Mouse (Mus musculus) NIH3T3 (cell line): ENCODE measurements at regions not wholly inside any gene's neighbourhood (a gene's known extent, or its start where the extent isn't known, plus 50 kb on each side); places are given as distances from the start of the nearest gene placed in this dataset.

Source experiments
- DNase-seq: peaks from one replicate; pipeline ENCODE4 v3.0.0-alpha.2; 2012; ENCODE audit warnings: low read depth

DNA sequence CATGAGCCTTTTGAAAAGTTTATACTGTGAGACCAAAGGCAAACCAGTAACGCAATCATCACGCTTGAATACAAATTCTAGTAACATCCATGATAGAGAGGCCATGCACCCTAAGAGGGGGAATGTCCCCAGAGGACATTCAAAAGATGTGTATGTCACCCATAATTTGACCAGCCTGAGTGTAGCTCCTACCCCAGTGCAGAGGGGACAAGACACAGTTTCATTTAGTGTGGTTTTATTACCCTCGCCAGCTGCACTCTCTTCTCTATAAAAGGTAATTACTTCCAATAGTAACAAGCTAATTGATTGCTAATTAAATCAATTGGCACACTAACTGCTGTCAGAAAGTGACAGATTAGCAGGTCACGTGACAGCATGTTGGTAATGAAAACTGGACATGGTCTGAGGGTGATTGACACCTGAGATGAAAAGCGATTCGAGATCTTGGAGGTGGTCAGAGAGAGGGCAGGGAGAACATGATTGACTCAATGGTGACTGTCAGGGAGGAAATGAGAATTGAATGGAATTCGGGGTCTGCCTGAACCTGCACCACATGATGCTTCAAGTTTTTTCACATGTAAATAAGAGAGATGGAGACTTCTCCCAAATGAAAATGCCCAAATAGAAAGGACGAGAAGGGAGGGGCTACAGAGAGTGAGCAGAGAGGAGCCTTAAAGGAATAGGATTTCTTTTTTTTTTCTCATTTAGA lies 309.9 kb downstream of the En1 start:
- no peak for DNase-seq

DNA sequence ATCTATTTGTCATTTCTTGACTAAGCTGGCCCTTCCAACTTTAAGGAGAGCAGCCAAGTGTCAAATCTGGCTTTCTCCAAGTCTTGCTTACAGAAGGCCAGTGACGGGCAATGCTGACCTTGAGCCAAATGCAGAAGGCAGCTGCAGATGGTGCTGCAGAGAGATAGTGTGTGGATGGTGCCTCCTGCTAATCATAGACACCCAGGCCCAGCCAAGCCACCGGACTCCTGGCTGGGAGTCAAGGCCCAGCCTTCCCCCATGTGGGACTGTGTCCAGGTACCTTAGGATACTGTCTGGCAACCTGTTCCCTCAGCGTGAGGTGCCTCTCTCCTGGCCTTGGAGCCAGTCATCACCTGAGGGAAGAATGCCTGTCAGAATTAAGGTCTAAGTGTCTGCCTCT lies 319.3 kb downstream of the En1 start:
- DNase-seq: no peak

DNA sequence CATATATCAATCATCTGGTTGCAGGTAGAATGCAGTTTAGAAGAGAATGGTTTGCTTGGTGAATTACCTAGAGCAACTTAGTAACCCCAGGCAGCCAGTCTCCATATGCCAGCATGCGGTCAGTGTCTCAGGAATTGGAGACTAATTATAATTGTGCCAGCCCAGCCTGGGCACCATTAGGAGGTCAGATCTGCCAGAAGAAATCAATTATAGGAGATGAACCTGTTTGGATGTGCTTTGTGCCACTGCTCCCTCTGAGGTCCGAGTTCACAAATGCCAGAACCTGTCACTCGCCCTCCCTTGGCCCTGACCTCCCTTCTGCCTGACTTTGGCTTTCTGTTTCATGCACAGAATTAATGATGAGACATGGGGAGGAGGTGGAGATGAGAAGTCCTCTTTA lies 323.1 kb downstream of the En1 start:
- no peak for DNase-seq

DNA sequence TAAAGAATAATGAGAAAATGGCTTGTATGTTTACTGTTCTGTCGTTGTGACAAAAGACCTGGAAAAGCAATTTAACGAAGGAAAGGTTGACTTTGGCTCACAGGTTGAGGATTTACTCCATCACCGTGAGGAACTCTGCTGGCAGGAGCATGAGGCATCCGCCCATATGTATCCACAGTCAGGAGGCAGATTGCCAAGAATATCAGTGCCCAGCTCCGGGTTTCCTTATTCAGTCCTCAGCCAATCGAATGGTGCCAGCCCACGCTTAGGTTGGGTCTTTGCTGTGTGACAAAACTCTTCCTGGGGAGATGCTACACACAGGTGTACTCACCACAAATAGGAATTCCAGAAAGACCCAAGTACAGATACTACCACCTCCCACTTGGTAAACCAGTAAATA lies 327.9 kb downstream of the En1 start:
- DNase-seq: no peak

DNA sequence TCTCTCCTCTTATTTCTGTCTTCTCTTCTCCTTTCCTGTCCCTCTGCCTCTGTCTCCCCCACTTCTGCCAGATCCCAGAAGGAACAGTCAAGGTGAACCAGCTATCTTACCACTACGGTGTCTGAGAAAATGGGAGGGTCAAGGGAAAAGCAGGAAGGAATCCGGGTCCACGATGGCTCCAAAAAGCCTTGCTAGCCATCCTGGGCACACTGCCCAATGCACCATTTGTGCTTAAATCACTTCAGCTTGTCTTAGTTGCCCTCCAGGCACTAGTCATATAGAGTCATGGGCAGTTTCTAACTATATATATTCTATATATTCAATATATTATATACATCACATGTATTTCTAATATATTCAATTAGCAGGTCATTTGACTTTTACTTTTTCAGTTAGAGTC lies 333.1 kb downstream of the En1 start:
- DNase-seq: peak; percentile 33

DNA sequence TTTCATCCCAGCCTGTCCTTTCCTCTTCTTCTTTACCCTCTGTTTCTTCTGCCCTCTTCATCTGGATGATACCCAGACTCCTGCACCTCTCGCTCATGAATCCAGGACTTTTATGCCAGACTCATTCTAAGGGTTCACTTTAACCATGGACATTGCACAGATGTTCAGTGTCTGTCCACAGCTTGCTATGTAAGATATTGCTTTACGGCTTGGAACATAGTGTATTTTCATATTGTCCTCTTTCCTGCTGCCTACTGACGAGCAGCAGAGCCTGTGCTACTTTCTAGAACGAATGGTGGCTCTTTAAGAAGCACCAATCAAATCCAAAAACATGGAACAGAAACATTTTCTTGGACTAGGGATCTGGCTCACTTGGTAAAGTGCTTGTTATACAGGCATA lies 341.5 kb downstream of the En1 start:
- no peak for DNase-seq

DNA sequence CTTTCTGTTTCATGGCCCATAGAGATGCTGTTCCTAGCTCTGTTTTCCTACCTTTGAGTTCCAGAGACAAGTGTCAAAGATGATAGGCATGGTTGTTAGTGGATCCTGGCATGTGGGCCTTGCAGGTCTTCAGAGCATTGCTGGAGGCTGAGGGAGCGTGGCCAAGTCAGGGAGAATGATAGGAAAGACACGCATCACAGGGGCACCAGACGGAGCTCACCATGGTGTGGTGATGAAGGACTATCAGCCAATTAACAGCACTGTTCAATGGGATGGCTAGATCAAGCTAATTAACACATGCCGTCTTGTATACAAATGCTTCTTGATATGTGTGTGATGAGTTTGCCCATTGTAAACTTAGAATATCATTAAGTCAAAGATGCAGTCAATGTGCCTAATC lies 344.1 kb downstream of the En1 start:
- DNase-seq: no peak

DNA sequence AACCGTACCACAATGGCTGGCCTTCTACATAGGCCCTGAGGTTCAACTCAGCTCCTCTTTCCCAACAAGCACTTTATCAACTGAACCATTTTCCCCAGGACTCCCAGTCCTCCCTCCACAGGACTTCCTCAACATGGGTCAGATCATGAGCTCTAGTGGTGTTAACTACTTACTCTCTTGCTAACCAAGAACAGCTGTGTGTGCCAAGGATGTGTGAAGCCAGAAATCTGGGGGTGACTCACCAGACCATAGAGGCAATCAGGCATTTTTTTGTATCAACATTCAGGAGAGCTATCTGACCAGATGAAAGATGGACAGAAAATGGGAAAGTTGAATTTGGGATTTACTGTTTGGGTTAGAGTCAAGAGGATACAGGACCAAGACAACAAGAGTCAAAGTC lies 359.0 kb downstream of the En1 start:
- peak; percentile 79 for DNase-seq

DNA sequence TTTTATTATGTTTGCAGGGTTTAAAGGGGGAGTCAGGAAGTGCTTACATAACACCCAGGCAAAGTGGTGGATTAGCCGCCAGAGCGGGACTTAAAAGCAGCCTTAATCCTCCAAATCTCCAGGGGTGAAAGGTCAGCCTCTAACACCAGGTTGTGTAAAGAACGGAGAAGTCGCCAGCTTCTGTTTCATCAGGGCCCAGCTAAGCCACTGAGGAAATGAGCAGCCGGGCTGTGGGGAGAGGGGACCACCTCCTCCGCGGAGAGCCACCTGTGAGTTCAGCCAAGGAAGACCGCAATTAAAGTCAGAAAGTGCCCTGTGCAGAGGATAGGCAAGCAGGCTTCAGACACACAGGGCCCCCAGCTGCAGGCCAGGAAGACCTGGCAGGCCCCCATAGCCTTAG lies 359.8 kb downstream of the En1 start:
- no peak for DNase-seq

DNA sequence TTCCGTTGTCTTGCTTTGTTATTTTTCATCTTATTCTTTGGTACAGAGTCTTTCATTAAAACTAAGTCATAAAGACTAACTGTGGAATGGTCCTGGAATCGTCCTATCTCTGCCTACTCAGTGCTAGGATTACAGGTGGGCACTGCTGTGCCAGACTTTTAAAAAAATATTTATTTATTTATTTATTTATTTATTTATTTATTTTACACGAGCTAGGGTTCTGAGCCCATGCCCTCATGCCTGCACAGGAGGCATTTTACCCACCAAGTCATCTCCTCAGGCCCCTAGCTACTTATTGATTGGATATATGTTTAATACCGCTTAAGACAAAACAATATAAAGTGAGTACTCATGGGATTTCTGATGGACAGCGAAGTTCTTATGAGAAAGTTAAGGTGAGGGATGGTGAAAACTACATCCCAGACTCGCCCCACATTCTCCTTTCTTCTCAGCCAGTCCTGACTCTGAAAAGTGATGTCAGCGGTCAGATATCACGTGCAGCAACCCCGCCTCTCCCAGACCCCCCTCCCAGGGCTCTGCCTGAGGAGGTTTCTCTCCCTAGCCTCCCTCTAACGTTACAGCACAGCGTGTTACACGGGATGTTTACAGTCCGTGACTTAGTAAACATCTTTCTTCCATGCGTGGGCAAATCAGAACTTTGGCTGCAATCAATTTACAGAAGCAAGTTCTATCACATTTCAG lies 361.4 kb downstream of the En1 start:
- no peak for DNase-seq

DNA sequence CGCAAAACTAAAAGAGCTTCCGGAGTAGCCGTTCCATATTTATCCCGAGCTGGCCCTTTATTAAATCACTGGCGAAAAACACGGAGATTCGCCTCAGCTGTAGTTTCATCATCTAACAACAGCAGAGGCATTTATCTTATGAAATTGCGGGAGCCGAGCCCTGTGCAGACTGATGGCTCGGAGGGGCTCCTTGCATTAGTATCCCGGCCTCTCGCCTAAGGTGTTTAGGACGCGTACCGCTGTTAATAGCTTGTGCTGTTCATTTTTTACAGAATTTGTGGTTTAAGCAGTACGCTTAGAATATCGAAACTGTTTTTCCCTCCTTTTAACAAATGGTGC lies 361.9 kb downstream of the En1 start:
- no peak for DNase-seq

DNA sequence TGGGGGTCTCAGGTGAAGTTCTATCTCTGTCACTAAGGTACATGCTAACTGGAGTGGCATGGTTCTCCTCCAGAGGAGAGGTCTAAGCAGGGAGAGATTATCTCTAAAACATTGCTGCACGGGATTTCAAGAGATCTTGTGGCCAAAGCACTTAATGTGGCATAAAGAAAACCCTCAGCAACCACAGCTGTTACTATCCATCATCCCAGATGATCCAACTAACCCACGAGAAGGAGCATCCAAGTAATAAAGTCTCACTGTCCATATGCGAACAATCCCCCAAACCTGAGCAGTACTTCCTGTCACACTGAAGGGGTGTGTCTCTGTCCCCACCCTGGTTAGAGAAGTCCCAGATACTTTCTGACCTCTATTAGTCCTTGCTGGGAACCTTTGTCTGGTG lies 363.9 kb downstream of the En1 start:
- DNase-seq: no peak

DNA sequence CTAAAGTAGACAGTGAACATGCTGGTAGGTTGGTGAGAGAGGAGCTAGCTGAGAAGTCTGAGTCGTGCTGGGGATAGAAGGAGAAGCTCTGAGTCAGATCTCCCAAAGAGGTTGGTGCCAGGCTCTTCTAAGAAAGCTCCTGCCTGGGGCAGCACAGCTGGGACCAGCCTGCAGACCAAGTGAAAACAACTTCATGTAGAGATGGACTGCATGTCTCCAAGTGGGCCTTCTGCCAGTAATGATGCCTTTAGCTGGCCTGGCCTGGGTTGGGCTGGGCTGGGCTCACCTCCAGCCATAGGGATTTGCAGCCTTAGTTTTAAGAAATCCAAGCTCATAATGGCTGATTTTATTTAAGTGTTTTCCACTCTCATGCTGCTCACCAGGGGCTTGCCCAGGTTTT lies 357.7 kb downstream of the Insig2 start:
- DNase-seq: peak; percentile 94

DNA sequence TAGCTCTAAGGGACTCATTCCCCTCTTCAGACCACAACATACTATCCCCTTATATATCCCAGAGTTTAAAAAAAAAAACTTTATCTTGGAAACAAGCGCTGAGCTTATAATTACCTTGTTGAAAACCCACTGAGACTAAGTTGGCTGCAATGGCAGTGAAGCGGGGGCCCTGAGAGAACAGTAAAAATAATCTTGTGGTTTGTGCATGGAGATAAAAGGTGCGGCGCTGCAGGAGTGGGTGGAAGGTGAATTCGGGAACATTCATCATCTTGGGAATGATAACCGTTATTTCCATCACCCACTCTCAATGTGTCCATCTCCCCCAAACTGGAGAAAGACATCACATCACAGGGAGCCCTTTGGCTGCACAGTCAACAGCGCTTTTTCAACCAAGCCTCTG lies 327.9 kb downstream of the Insig2 start:
- no peak for DNase-seq

DNA sequence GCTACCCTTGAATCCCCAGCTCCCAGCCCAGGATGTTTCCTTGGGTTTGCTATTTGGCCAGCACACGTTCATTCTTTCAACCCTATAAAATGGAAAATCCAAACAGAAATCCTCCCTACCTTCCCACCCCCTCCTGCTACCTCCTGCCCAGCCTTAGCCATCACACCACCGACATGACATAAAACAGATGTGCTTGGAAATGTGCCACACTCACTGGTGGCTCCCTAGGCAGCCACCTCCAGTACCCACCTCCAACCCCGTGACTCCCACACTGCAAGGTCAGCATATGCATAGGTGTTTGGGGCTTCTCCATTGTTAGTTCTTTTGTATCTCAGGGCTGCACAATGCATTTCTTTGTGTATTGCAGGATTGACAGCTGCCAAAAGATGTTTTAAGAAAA lies 327.2 kb downstream of the Insig2 start:
- DNase-seq: no peak

DNA sequence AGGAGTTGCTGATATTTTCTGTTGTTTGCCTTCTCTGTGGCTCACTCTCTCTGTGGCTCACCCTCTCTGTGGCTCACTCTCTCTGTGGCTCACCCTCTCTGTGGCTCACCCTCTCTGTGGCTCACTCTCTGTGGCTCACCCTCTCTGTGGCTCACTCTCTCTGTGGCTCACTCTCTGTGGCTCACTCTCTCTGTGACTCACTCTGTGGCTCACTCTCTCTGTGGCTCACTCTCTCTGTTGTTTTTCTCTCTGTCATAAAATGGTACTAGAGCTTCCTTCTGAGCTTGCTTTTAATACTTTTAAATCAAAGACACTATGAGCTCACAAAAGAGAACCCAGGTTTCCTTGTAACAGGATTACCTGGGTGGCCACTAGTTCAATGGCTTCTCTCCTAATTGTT lies 320.3 kb downstream of the Insig2 start:
- peak; percentile 42 for DNase-seq

DNA sequence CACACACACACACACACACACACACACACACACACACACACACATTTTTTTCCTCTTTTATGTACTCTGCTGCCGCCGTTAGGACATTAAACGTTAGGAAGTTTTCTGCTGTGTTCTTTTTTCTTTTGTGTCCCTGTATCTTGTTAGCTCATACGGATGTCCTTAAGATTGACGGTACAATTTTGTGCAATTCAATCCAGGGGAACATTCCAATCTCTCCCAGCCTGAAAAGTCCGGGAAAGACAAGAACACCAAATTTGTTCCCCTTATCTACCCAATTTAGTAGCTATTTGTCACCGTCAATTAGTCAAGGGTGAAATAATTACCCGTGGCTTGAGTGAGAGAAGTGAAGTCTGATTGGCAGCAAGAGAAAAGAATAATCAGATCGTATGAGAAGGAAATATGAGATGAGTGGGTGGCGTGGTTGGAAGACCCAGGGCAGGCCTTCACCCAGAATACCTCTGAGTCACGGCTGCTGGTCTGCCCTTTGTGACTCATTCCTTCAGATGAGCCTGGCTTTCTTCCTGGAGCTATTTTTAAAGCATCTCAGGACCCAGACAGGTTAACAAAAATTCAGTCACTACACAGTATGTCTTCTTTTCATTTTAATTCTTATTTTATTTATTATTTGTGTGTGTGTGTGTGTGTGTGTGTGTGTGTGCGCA lies 318.4 kb downstream of the Insig2 start:
- DNase-seq: peak; percentile 89

DNA sequence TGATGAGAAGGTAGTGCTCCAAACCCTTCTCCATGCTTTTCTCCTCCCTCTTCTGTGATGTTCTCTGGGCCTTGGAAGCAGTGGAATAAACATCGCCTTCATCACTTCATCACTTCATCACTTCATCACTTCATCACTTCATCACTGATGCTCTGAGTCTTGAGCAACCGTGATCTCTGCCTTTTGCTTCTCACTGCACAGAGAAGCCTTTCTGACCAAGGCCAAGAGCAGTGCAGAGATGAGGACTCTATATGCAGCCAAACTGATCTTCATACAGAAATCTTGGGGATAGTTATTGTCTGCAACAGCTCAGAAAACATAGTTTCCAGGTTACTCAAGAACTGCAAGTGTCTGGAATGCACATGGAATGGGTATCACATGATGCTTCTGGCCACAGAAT lies 303.0 kb downstream of the Insig2 start:
- peak; percentile 44 for DNase-seq

DNA sequence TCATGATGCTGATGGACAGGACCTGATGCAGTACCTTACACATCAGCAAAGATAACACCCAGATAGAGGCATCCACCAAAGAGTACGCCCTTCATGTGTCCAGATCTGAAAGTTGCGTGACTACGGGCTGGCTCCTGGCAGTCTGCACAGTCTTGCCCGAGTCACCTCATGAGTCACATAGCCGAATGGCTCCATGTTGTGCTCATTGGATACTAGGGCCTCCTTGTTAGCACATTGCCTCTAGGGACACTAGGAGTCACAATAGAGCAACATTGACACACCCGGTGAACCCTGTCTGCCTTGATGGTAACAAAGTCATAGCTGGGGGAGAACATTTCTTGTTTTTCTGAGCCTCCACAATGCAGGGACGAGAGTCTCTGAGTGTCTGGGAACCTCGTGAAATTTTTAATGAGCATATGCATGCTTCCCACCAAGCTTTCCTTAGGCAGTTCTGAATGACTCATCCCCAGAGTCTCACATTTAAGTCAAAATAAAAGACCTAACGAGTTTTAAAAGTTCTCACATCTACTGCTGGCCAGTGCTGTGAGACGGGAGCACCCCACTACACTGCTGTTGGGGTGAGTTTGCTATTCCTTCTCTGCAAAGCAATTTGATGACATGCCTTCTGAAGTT lies 297.5 kb downstream of the Insig2 start:
- peak; percentile 58 for DNase-seq

DNA sequence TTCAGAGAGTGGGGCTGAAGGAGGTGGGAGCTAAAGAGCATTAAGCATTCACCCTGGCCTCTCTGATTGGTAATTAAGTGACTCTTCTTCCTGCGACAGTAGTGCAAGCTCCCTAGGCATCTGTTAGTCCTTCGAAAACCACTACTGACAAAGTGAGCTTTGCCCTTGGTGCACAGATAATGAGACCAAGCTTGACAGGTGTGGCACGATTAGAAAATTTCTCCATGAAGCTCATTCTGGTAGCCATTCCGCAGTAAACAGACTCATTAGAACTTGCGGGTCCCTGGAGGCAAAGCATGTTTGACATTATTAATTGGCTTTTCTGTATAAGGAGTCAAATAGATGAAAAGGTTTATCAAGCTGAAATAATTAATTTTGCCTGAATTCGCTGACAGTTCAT lies 285.8 kb downstream of the Insig2 start:
- no peak for DNase-seq

DNA sequence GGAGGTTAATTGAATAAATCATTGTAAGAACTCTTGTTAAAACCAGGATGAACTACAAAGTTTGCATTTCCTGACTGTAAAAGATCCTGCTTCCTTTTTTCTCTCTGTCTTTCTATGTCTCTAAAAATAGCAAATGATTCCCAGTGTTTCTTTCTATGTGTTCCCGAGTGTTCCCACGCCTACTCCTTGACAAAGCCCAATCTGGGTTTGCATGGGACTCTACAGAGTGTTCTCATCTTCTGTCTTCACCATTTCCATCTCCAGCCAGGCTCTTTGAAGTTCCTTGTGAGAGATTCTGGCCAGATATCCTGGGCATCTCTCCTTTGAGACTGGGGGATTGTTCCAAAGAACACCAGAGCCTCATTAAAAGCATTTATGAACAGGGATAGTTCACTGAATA lies 285.0 kb downstream of the Insig2 start:
- DNase-seq: no peak

DNA sequence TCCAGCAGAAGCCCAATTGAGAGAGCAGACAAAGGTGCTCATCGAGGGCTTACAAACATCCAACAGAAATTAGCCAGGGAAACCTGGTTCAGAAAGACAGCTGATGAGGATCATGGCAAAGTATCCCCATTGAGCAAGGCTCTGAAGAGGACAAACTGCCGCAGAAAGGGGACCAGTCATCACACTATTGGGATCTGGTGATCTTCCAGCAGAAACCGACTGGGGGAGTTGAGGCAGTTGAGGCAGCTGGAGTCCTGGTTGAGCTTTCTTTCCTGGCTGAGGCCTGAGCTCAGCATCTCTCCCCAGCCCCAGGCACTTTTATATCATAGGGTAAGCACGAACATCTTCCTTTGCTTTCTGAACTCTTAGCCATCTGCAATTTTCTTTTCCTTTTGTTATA lies 282.7 kb downstream of the Insig2 start:
- DNase-seq: no peak
